Mouse (Mus musculus) heart, postnatal 0 days (tissue): Measurements from ENCODE around the gene Mus81. TPM values are rescaled to one million over a fixed set of nuclear protein-coding genes. Genes with fewer than 3 reads are reported as not detected.
"Not testable (repeated sequence)": the region's sequence is repeated elsewhere in the genome, so short reads cannot be mapped to it uniquely, and the experiment has no call there.

Experiments used
- ATAC-seq: fragments of 200-750 bp; cut with Nextera tagmentation; 2 replicates; pipeline ENCODE4 v1.8.0; 2017; ENCODE audit warnings: low read depth, moderate number of reproducible peaks, moderate library complexity; ENCODE audit not compliant: insufficient read depth
- DNase-seq: peaks from one replicate; pipeline ENCODE4 v3.0.0-alpha.2; 2016; ENCODE audit warnings: low spot score
- H3K27ac ChIP-seq: fragments of 300-500 bp; sonication (generic); 2 replicates; pipeline ENCODE4 v1.5.1; 2014; ENCODE audit warnings: low read depth, mild to moderate bottlenecking
- H3K27me3 ChIP-seq: fragments of 300-500 bp; sonication (generic); 2 replicates; pipeline ENCODE4 v1.6.1; 2014; ENCODE audit warnings: low read length, mixed read lengths; ENCODE audit not compliant: control insufficient read depth, insufficient read depth
- H3K36me3 ChIP-seq: fragments of 300-500 bp; sonication (generic); replicated peaks from 2 replicates; pipeline ENCODE4 v1.6.1; 2014; ENCODE audit warnings: low read length, mixed read lengths; ENCODE audit not compliant: control insufficient read depth, insufficient read depth
- H3K4me1 ChIP-seq: fragments of 300-500 bp; sonication (generic); 2 replicates; pipeline ENCODE4 v1.6.1; 2014; ENCODE audit warnings: antibody characterized with exemption; ENCODE audit not compliant: control insufficient read depth, insufficient read depth
- H3K4me2 ChIP-seq: fragments of 300-500 bp; sonication (generic); 2 replicates; pipeline ENCODE4 v1.6.1; 2014; ENCODE audit warnings: low read depth, mild to moderate bottlenecking, low read length, moderate library complexity
- H3K4me3 ChIP-seq: fragments of 300-500 bp; sonication (generic); 2 replicates; pipeline ENCODE4 v1.5.1; 2014; ENCODE audit warnings: low read depth, low read length
- H3K9ac ChIP-seq: fragments of 300-500 bp; sonication (generic); replicated peaks from 2 replicates; pipeline ENCODE4 v1.6.1; 2014; ENCODE audit warnings: low read depth, low read length, mixed read lengths
- H3K9me3 ChIP-seq: fragments of 300-500 bp; sonication (generic); replicated peaks from 2 replicates; pipeline ENCODE4 v1.6.1; 2016; ENCODE audit warnings: low read length; ENCODE audit not compliant: control insufficient read depth
- CTCF ChIP-seq: IDR thresholded peaks from 2 replicates; pipeline ENCODE4 v1.5.1; 2016; ENCODE audit warnings: antibody characterized with exemption, control low read depth, low read depth
- EP300 ChIP-seq: IDR thresholded peaks from 2 replicates; pipeline ENCODE4 v1.6.1; 2016; ENCODE audit warnings: antibody characterized with exemption, low read depth
- WGBS: fragments of 180-500 bp; shearing (Covaris S2); extraction: QIAGEN DNeasy Blood & Tissue Kit; methylation state at CpG from one replicate; pipeline ENCODE4 v1.1.7; 2014; 5-methylcytosine and 5-hydroxymethylcytosine counted together
- polyA plus RNA-seq: library from polyadenylated mRNA; unstranded; fragments of >200 nt; fragmentation: Nextera tagmentation; extraction: Ambion mirVana; gene quantifications from 2 replicates; pipeline ENCODE4 v1.2.1, GENCODE M21; 2015
- total RNA-seq: library from RNA; depleted of rRNA; stranded (reverse); fragments of >200 nt; gene quantifications from 2 replicates; pipeline ENCODE4 v1.2.3, GENCODE M21; 2014; ENCODE audit warnings: low replicate concordance

Gene Mus81
- total and polyA plus RNA-seq, 2 experiments from 2014 or later = 36.8 to 45.8 TPM

- TF ChIP-seq CTCF (no peak), EP300 (no peak)
- Histone ChIP-seq H3K4me1 (peaks cover 5% of the 10 kb centered on the region; the same call in 1 of the 2 replicates), H3K9ac (no peak overlapping the region), H3K9me3 (no peaks in the 10 kb centered on the region), H3K4me3 (no peak overlapping the region), H3K27me3 (no peaks in the 10 kb centered on the region), H3K4me2 (no peak overlapping the region), H3K36me3 (peaks cover 56% of the 10 kb centered on the region), H3K27ac (no peak overlapping the region)
- no peak for ATAC-seq
- WGBS = 76% methylated on average over 12 of the region's 12 CpGs
- no peak for DNase-seq
These were observed 7.3 kb upstream of the Mus81 start for GRCm38 (mm10) chr19:5495353-5496051.

DNA sequence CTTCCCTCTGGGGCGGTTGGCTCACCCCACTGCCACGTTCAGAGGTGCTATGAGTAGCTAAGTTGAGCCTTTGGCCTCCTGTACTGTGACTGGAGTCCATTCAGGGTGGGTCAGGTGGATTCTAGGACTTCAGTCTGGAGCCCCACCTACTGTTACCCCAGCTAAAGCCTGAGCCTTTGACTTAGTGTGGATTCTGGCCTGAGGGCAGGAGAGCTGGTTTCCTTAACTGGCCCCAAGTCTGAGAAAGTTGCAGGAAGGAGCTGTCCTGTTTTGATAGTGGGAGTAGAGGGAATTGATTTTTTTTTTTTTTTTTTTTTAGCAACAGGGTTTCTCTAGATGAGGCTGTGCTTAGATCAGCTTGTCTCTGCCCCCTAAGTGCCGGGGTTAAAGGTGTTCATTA lies 6.1 kb upstream of the Mus81 start:
- DNase-seq (no peak), ATAC-seq (no peak)
- peaks cover 7% of the 10 kb centered on the region; the same call in 1 of the 2 replicates for H3K4me1 ChIP-seq
- 71% methylated on average over 3 of the region's 3 CpGs for WGBS
- no peak overlapping the region for H3K9ac ChIP-seq
- H3K4me2 ChIP-seq = no peak overlapping the region
- H3K36me3 ChIP-seq = peaks cover 56% of the 10 kb centered on the region
- TF ChIP-seq EP300 (no peak), CTCF (no peak)
- H3K27ac ChIP-seq = no peak overlapping the region
- no peaks in the 10 kb centered on the region for H3K27me3 ChIP-seq
- H3K4me3 ChIP-seq = no peak overlapping the region
- H3K9me3 ChIP-seq = no peaks in the 10 kb centered on the region

DNA sequence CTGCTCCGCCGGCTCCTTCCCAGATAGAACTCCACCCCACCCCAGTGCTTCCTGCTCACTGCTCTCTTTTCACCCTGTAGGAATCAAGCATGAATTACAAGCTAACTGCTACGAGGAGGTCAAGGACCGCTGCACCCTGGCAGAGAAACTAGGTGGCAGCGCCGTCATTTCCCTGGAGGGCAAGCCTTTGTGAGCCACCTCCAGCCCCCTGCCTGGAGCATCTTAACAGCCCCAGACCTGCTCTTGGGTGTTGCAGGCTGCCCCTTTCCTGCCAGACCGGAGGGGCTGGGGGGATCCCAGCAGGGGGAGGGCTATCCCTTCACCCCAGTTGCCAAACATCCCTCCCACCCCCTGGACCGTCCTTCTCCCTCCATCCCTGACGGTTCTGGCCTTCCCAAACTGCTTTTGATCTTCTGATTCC lies 5.1 kb upstream of the Mus81 start:
- not testable (repeated sequence) for H3K9ac ChIP-seq, DNase-seq, ATAC-seq, H3K4me3 ChIP-seq, H3K27me3 ChIP-seq, H3K4me2 ChIP-seq, H3K4me1 ChIP-seq, H3K9me3 ChIP-seq, H3K27ac ChIP-seq
- WGBS = 59% methylated on average over 9 of the region's 9 CpGs
- peaks cover 56% of the 10 kb centered on the region for H3K36me3 ChIP-seq

- Histone ChIP-seq H3K4me3 (no peak overlapping the region), H3K36me3 (peaks cover 50% of the 10 kb centered on the region)
These were observed 4.4 kb upstream of the Mus81 start for GRCm38 (mm10) chr19:5492641-5493040.

DNA sequence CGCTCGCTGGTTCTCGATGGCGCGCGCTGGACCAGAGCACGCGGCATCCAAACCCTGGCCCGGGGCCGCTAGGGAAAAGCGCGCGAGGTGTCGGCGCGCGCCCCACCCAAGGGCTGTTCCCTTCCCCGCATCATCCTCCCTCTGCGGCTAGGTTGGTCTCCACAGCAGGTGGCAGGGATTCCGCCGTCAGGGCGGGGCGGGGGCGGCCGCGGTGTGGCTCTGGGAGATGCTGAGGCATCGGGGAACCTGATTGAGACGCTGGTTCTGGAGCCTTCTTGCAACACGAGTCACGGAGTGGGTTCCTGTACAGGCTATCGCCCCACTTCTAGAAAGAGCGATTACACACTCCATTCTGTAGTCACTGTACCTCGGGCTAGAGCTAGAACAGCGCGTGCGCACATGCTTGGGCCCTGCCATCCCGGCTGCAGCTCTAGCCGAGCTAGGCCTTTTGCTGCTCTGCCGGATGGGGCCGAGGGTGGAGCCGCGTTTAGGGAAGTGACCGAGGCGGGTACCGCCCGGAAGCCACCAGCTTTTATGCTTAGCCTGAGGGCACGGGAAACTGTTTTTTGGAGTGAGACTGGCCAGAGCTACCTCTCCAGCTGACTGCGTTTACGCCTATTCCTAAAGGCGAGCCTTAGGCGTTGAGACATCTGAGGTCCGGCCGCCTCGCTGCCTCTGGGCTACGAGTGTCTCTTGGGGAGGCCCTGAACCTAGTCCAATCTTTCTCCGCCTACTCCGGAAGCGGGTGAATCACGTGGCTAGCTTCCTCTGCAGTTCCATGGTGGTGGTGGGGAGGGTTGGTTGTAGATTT lies 2.9 kb upstream of the Mus81 start:
- Histone ChIP-seq H3K9me3 (no peaks in the 10 kb centered on the region), H3K27me3 (no peaks in the 10 kb centered on the region), H3K4me2 (peak overlapping the region; percentile 77), H3K36me3 (peaks cover 40% of the 10 kb centered on the region), H3K27ac (peak overlapping the region; percentile 100), H3K4me1 (peaks cover 17% of the 10 kb centered on the region; the same call in 1 of the 2 replicates), H3K9ac (peak overlapping the region; percentile 95), H3K4me3 (peak overlapping the region; percentile 98)
- DNase-seq = peak; percentile 86
- peak; percentile 13 for ATAC-seq
- peak; percentile 90 for TF ChIP-seq EP300
- no peak for TF ChIP-seq CTCF
- under 1% methylated on average over 57 of the region's 59 CpGs for WGBS

More at GRCm38 (mm10) chr19:5492641-5493040, 4.4 kb upstream of the Mus81 start:
- H3K9ac ChIP-seq = no peak overlapping the region
- no peak overlapping the region for H3K27ac ChIP-seq
- no peak for DNase-seq
- no peak for TF ChIP-seq CTCF
- TF ChIP-seq EP300 = no peak
- no peaks in the 10 kb centered on the region for H3K9me3 ChIP-seq
- H3K27me3 ChIP-seq = no peaks in the 10 kb centered on the region
- H3K4me1 ChIP-seq = peaks cover 8% of the 10 kb centered on the region; the same call in 1 of the 2 replicates
- 54% methylated on average over 4 of the region's 4 CpGs for WGBS
- no peak overlapping the region for H3K4me2 ChIP-seq
- ATAC-seq = no peak
